Mouse (Mus musculus) heart, embryonic 12.5 days (tissue): ENCODE results near the gene Olfr145. TPM values are rescaled to one million over a fixed set of nuclear protein-coding genes. Genes with fewer than 3 reads are reported as not detected.

Source experiments
- ATAC-seq: fragments of 200-750 bp; cut with Nextera tagmentation; 2 replicates; pipeline ENCODE4 v1.8.0; 2017; ENCODE audit warnings: moderate TSS enrichment, moderate library complexity; ENCODE audit not compliant: insufficient number of reproducible peaks, low FRiP score
- H3K27ac ChIP-seq: fragments of 300-500 bp; sonication (generic); 2 replicates; pipeline ENCODE4 v1.5.1; 2016; ENCODE audit warnings: mild to moderate bottlenecking, moderate library complexity; ENCODE audit not compliant: poor library complexity, severe bottlenecking
- H3K27me3 ChIP-seq: fragments of 300-500 bp; sonication (generic); replicated peaks from 2 replicates; pipeline ENCODE4 v1.6.1; 2016; ENCODE audit warnings: mild to moderate bottlenecking, moderate library complexity
- H3K36me3 ChIP-seq: fragments of 300-500 bp; sonication (generic); 2 replicates; pipeline ENCODE4 v1.6.1; 2016; ENCODE audit warnings: mild to moderate bottlenecking, moderate library complexity
- H3K4me1 ChIP-seq: fragments of 300-500 bp; sonication (generic); replicated peaks from 2 replicates; pipeline ENCODE4 v1.6.1; 2016; ENCODE audit warnings: mild to moderate bottlenecking
- H3K4me2 ChIP-seq: fragments of 300-500 bp; sonication (generic); 2 replicates; pipeline ENCODE4 v1.6.1; 2016; ENCODE audit warnings: mild to moderate bottlenecking, moderate library complexity
- H3K4me3 ChIP-seq: fragments of 300-500 bp; sonication (generic); 2 replicates; pipeline ENCODE4 v1.5.1; 2016; ENCODE audit warnings: mild to moderate bottlenecking
- H3K9ac ChIP-seq: fragments of 300-500 bp; sonication (generic); 2 replicates; pipeline ENCODE4 v1.6.1; 2016; ENCODE audit warnings: mild to moderate bottlenecking, moderate library complexity
- H3K9me3 ChIP-seq: fragments of 300-500 bp; sonication (generic); replicated peaks from 2 replicates; pipeline ENCODE4 v1.6.1; 2016; ENCODE audit warnings: mild to moderate bottlenecking, moderate library complexity
- WGBS: fragments of 180-500 bp; shearing (Covaris S2); methylation state at CpG from one replicate; pipeline ENCODE4 v1.1.7; 2016; 5-methylcytosine and 5-hydroxymethylcytosine counted together
- polyA plus RNA-seq: library from polyadenylated mRNA; unstranded; fragments of >200 nt; fragmentation: Nextera tagmentation; extraction: Ambion mirVana; gene quantifications from 2 replicates; pipeline ENCODE4 v1.2.1, GENCODE M21; 2016

Olfr145 gene
- not detected in 2 replicates for polyA plus RNA-seq

DNA sequence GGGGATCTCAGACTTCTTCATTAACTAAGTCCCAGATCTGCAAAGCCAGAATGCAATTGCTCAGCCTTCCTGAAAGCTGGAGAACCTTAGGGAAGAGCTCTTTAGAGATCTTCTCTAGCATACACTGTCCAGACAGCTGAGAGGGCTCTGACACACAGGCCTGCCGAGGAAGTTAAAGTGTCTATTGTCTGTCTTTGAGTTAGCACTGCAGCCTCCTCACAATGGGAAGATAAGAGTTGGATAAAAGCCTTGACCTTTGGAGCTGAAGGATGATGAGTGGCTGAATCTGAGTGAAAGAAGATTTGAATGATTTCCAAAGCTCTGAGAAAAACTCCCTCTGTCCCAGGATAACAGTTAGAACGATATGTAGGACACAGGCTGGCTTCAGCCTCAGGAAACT, at the start of gene Olfr145:
Gene Olfr145, plus strand, starts transcription at position 64 of the 400 bp plus-strand sequence.
- Histone ChIP-seq H3K4me3 (no peak within 1 kb of the TSS), H3K4me2 (no peak within 1 kb of the TSS), H3K27ac (no peak within 1 kb of the TSS), H3K9ac (no peak within 1 kb of the TSS), H3K4me1 (no peaks in the 10 kb centered on the region), H3K36me3 (no peaks in the 10 kb centered on the region), H3K9me3 (no peaks in the 10 kb centered on the region), H3K27me3 (no peaks in the 10 kb centered on the region)
- ATAC-seq: no peak
- 23% methylated on average over 2 of the region's 2 CpGs for WGBS

DNA sequence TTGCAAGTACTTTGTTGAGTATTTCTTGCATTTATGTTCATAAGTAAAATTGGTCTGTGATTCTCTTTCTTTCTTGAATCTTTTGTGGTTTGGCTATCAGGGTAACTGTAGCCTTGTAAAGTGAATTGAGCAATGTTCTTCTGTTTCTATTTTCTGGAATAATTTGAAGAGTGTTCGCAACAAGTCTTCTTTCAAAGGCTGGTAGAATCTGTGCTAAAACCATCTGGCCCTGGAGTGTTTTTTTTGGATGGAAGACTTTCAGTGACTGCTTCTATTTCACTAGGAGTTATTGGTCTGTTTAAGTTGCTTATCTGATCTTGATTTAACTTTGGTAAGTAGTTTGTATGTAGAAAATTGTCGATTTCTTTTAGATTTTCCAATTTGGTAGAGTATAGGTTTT, 47.3 kb upstream of the Olfr145 start:
- Histone ChIP-seq H3K9me3 (no peaks in the 10 kb centered on the region), H3K36me3 (no peaks in the 10 kb centered on the region), H3K4me3 (no peak overlapping the region), H3K27ac (no peak overlapping the region), H3K4me2 (no peak overlapping the region), H3K4me1 (no peaks in the 10 kb centered on the region), H3K27me3 (no peaks in the 10 kb centered on the region), H3K9ac (no peak overlapping the region)
- WGBS: 73% methylated on average over 2 of the region's 2 CpGs
- no peak for ATAC-seq

DNA sequence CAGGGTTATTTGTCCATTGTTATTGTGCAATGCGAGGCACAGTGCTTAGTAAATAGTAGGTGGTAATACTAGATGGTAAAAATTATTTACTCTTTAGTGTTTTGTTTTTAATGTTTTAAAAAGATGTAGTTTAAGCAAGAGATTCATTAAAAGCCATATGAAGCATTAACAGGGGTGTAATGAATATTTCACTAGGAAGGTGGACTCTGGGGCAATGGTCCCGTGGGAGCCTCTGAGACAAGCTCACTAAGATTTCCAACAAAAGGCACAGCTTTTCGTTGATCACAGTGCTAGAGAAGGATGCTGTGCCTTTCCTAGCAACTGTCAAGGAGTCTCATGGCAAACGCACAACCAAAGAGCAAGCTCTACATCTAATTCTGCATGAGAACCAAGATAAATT, 42.6 kb upstream of the Olfr145 start, which contains the start of gene Olfr877:
Gene Olfr877, plus strand, starts transcription at position 301 of the 400 bp plus-strand sequence.
- Histone ChIP-seq H3K27ac (no peak within 1 kb of the TSS), H3K27me3 (no peaks in the 10 kb centered on the region), H3K9me3 (no peaks in the 10 kb centered on the region), H3K4me1 (no peaks in the 10 kb centered on the region), H3K36me3 (no peaks in the 10 kb centered on the region), H3K4me3 (no peak within 1 kb of the TSS), H3K9ac (no peak within 1 kb of the TSS), H3K4me2 (no peak within 1 kb of the TSS)
- WGBS: 77% methylated on average over 4 of the region's 4 CpGs
- ATAC-seq: no peak

DNA sequence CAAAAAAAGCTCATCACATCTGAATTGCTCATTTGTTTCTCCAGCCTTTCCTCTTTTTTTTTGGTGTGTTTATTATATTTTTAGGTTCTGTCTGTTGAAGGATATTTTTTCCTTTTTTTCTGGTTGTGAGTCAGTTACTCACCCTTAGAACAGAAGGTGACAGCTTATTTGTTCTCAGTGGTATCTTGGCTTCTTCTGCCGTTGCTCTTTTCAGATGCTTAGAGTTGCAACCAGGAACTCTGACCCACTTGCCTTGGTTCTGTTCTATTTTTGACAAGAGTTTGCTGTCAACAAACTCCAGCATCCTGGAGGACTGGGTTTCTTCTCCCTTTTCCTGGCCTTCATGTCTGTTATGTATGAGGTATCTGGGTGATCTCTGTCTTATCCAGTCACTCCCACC, 33.2 kb upstream of the Olfr145 start:
- no peaks in the 10 kb centered on the region for H3K4me1 ChIP-seq
- no peaks in the 10 kb centered on the region for H3K27me3 ChIP-seq
- 30% methylated on average over 1 of the region's 1 CpGs for WGBS
- no peak for ATAC-seq
- no peaks in the 10 kb centered on the region for H3K9me3 ChIP-seq
- no peak overlapping the region for H3K4me2 ChIP-seq
- no peaks in the 10 kb centered on the region for H3K36me3 ChIP-seq
- no peak overlapping the region for H3K9ac ChIP-seq
- H3K27ac ChIP-seq: no peak overlapping the region
- no peak overlapping the region for H3K4me3 ChIP-seq

DNA sequence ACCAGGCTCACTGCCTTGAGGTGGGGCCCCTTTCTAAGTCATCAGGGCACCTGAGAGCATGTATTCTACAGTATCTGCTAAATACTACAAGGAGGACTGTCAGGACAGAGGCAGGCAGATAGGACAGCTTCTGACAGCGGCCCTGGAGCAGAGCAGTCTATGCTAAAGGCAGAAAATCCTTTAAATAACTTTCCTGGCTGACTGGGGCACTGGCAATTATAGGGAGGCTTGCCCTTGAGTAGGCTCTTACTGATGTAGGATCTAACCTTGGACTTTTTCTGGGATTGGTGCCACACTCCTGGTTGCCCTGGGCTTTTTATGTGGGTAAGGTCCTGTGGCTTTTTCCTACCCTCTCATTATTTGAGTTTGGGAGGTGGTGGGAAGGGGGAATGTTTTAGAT, 26.3 kb upstream of the Olfr145 start:
- Histone ChIP-seq H3K4me2 (no peak overlapping the region), H3K9me3 (no peaks in the 10 kb centered on the region), H3K36me3 (no peaks in the 10 kb centered on the region), H3K27me3 (no peaks in the 10 kb centered on the region), H3K4me3 (no peak overlapping the region), H3K4me1 (0 out of 2 replicates have a peak, but pooled peaks cover 5% of the 10 kb centered on the region), H3K9ac (no peak overlapping the region), H3K27ac (no peak overlapping the region)
- ATAC-seq: no peak
- WGBS: 29% methylated on average over 1 of the region's 1 CpGs

DNA sequence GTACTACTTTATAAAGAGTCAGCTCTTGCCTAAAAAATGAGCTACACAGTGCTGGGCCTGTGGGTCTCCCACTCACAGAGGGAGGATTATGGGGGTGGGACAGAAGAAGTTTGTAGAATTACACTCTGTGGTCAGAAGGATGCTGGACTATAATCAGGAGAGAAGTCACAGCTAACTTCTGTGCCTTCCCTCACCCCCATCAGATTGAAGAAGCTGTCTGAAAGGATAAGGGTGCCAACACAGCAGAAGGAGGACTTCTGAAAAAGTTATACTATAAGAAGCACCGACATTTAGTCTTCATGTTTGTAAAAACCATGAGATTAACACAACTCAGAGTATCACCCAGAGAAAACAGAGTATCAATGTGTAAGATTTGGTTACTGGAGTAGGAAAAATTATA, 25.4 kb upstream of the Olfr145 start:
- Histone ChIP-seq H3K36me3 (no peaks in the 10 kb centered on the region), H3K9me3 (no peaks in the 10 kb centered on the region), H3K4me2 (no peak overlapping the region), H3K4me3 (no peak overlapping the region), H3K4me1 (0 out of 2 replicates have a peak, but pooled peaks cover 5% of the 10 kb centered on the region), H3K9ac (no peak overlapping the region), H3K27me3 (no peaks in the 10 kb centered on the region), H3K27ac (no peak overlapping the region)
- no peak for ATAC-seq
- 76% methylated on average over 1 of the region's 1 CpGs for WGBS

DNA sequence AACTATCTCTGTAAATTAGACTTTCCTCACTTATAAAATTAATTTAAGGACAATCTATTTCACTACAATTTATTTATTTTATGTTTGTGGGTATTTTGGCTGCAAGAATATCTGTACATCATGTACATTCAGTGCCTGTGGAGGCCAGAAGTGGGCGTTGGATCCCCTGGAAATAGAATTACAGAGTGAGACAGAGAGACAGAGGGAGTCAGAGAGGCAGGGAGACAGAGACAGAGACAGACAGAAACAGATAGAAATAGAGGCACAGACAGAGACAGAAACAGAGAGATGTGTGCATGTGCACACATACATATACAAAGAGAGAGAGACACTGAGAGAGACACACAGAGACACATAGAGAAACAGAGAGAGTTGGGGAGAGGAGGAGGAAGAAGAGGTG, 25.0 kb upstream of the Olfr145 start:
- WGBS: 57% methylated on average over 1 of the region's 1 CpGs
- ATAC-seq: no peak
- no peak overlapping the region for H3K4me2 ChIP-seq
- no peaks in the 10 kb centered on the region for H3K9me3 ChIP-seq
- no peaks in the 10 kb centered on the region for H3K27me3 ChIP-seq
- H3K27ac ChIP-seq: no peak overlapping the region
- H3K4me1 ChIP-seq: 0 out of 2 replicates have a peak, but pooled peaks cover 5% of the 10 kb centered on the region
- no peak overlapping the region for H3K4me3 ChIP-seq
- no peaks in the 10 kb centered on the region for H3K36me3 ChIP-seq
- H3K9ac ChIP-seq: no peak overlapping the region

DNA sequence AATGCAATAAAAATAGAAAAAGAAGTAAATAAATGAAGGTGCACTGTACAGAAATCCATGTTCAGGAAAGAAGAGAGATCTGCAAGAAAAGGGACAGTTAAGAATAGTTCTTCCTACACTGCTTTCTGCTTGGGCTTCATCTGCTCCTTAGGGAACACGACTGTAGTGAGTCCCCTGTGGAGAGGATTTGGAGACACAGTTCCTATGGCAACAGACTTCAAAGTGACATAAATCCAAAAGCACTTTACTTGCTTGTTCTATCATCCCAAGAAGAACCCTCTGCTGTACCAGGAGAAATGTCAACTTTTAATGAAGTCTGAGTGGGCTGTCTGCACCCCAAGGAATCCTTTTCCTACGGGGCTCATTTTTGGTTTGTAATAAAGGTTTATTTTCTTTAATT, 5.6 kb upstream of the Olfr145 start:
- no peaks in the 10 kb centered on the region for H3K9me3 ChIP-seq
- H3K27ac ChIP-seq: no peak overlapping the region
- no peak for ATAC-seq
- H3K36me3 ChIP-seq: no peaks in the 10 kb centered on the region
- H3K9ac ChIP-seq: no peak overlapping the region
- H3K4me1 ChIP-seq: no peaks in the 10 kb centered on the region
- H3K4me3 ChIP-seq: no peak overlapping the region
- no peaks in the 10 kb centered on the region for H3K27me3 ChIP-seq
- WGBS: 39% methylated on average over 2 of the region's 2 CpGs
- no peak overlapping the region for H3K4me2 ChIP-seq

DNA sequence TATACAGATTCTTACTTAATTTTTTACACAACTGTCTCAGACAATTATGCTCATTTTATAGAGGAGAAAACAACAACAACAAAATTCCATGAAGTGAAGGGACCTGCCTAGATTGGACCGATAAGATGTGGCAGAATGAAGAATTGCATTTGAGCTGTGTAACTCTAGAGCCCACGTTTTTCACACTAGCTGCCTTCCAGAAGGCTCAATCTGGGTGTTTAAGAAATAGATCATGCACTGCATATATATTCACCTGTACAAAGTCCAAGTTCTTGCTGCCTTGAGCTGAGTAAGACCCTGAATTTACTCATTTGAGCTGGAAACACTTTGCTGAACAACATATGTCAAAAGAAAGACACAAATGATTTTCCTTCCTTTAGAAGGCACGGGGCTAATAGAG, 9.0 kb downstream of the Olfr145 start:
- H3K27ac ChIP-seq: no peak overlapping the region
- no peak overlapping the region for H3K9ac ChIP-seq
- no peak overlapping the region for H3K4me3 ChIP-seq
- 65% methylated on average over 3 of the region's 3 CpGs for WGBS
- H3K27me3 ChIP-seq: no peaks in the 10 kb centered on the region
- no peaks in the 10 kb centered on the region for H3K36me3 ChIP-seq
- H3K4me1 ChIP-seq: no peaks in the 10 kb centered on the region
- ATAC-seq: no peak
- H3K4me2 ChIP-seq: no peak overlapping the region
- no peaks in the 10 kb centered on the region for H3K9me3 ChIP-seq

DNA sequence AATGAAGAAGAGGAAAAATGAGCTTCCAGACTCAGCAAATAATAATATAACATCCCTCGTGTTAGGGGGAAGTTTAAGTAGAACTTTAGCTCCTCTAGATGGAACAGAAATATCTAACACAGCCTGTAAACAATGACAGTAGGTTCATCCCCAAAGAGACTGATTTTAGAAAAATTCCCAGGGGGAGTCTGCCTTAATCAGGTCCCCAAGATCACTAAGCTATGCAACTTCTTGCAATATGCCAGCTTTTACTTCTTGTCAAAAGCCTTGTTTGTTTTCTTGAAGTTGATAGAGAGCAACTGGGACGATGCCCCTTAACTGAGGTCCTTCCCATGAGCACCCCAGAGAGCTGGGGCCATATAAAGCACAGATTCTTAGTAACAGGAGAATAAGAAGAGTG, 21.0 kb downstream of the Olfr145 start, which contains the start of gene Olfr878:
Gene Olfr878, plus strand, starts transcription at position 301 of the 400 bp plus-strand sequence.
- no peak within 1 kb of the TSS for H3K9ac ChIP-seq
- H3K9me3 ChIP-seq: no peaks in the 10 kb centered on the region
- WGBS: 63% methylated on average over 2 of the region's 2 CpGs
- H3K4me3 ChIP-seq: no peak within 1 kb of the TSS
- ATAC-seq: no peak
- H3K4me1 ChIP-seq: no peaks in the 10 kb centered on the region
- no peaks in the 10 kb centered on the region for H3K27me3 ChIP-seq
- H3K36me3 ChIP-seq: no peaks in the 10 kb centered on the region
- no peak within 1 kb of the TSS for H3K4me2 ChIP-seq
- H3K27ac ChIP-seq: no peak within 1 kb of the TSS

DNA sequence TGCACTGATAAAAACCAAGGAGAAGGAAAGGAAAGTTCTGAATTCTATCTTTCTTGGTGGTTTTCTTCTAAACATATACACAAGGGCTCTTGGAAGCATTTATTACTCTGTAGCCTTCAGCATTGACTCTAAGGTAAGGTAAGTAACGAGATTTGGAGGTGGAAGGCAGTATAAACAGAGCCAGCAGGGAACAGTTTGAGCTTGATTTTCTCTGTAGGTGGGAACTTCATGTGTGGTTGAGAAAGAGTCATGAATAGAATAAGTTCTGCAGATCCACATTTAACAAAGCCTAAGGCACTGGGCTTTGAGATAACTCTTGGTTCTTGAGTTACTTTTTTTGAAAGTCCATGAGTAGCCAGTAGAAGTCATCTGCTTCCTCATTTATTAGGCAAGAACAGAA, 21.5 kb downstream of the Olfr145 start:
- Histone ChIP-seq H3K4me1 (no peaks in the 10 kb centered on the region), H3K4me3 (no peak overlapping the region), H3K9me3 (no peaks in the 10 kb centered on the region), H3K4me2 (no peak overlapping the region), H3K27me3 (no peaks in the 10 kb centered on the region), H3K36me3 (no peaks in the 10 kb centered on the region), H3K9ac (no peak overlapping the region), H3K27ac (no peak overlapping the region)
- 52% methylated on average over 1 of the region's 1 CpGs for WGBS
- ATAC-seq: no peak

DNA sequence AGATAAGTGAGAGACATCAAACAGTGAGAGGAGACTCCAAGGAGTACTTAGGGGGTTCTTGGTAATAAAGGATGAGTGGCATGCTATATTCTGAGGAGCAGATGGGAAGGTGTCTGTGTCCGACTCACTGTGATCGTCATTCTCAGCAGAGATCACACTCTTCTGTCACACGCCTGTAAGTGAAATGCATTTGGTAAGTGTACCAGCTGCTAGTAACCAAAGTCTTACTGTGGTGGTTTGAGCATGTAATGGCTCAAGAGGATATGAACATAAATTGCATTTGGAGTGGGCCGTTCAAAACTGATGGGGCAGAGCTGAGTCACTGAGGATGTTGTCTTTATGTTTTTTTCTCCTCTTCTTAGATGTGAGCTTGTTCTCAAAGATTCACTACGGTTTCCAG, 27.7 kb downstream of the Olfr145 start:
- no peak overlapping the region for H3K4me2 ChIP-seq
- H3K4me1 ChIP-seq: no peaks in the 10 kb centered on the region
- WGBS: 78% methylated on average over 5 of the region's 5 CpGs
- no peak overlapping the region for H3K9ac ChIP-seq
- no peak overlapping the region for H3K27ac ChIP-seq
- no peak for ATAC-seq
- no peaks in the 10 kb centered on the region for H3K36me3 ChIP-seq
- no peak overlapping the region for H3K4me3 ChIP-seq
- H3K27me3 ChIP-seq: no peaks in the 10 kb centered on the region
- H3K9me3 ChIP-seq: no peaks in the 10 kb centered on the region
